Mouse (Mus musculus) intestine, postnatal 0 days (tissue): ENCODE data around the gene Ccdc38. TPM values are rescaled to one million over a fixed set of nuclear protein-coding genes. Genes with fewer than 3 reads are reported as not detected.

Experiments
- ATAC-seq: fragments of 200-750 bp; cut with Nextera tagmentation; 2 replicates; pipeline ENCODE4 v1.8.0; 2017; ENCODE audit warnings: mild to moderate bottlenecking, moderate TSS enrichment, moderate library complexity
- H3K27ac ChIP-seq: fragments of 300-500 bp; sonication (generic); 2 replicates; pipeline ENCODE4 v1.5.1; 2014; ENCODE audit warnings: mild to moderate bottlenecking, low read depth, low read length, moderate library complexity
- H3K27me3 ChIP-seq: fragments of 300-500 bp; sonication (generic); replicated peaks from 2 replicates; pipeline ENCODE4 v1.6.1; 2014; ENCODE audit warnings: low read length, mixed read lengths; ENCODE audit not compliant: control insufficient read depth, insufficient read depth
- H3K36me3 ChIP-seq: fragments of 300-500 bp; sonication (generic); 2 replicates; pipeline ENCODE4 v1.6.1; 2014; ENCODE audit warnings: mild to moderate bottlenecking, moderate library complexity; ENCODE audit not compliant: control insufficient read depth, insufficient read depth
- H3K4me1 ChIP-seq: fragments of 300-500 bp; sonication (generic); replicated peaks from 2 replicates; pipeline ENCODE4 v1.6.1; 2014; ENCODE audit warnings: antibody characterized with exemption, low read length, mixed read lengths; ENCODE audit not compliant: control insufficient read depth, insufficient read depth
- H3K4me2 ChIP-seq: fragments of 300-500 bp; sonication (generic); replicated peaks from 2 replicates; pipeline ENCODE4 v1.6.1; 2014; ENCODE audit warnings: low read depth, mild to moderate bottlenecking, moderate library complexity
- H3K4me3 ChIP-seq: fragments of 300-500 bp; sonication (generic); 2 replicates; pipeline ENCODE4 v1.5.1; 2014; ENCODE audit warnings: low read depth, low read length
- H3K9ac ChIP-seq: fragments of 300-500 bp; sonication (generic); 2 replicates; pipeline ENCODE4 v1.6.1; 2014; ENCODE audit warnings: mild to moderate bottlenecking, low read depth, low read length
- H3K9me3 ChIP-seq: fragments of 300-500 bp; sonication (generic); 2 replicates; pipeline ENCODE4 v1.6.1; 2016; ENCODE audit warnings: mixed run types; ENCODE audit not compliant: control insufficient read depth
- CTCF ChIP-seq: sonication (generic); IDR thresholded peaks from 2 replicates; pipeline ENCODE4 v1.5.1; 2016; ENCODE audit warnings: low read depth, mild to moderate bottlenecking, control low read depth, antibody characterized with exemption, moderate library complexity
- WGBS: fragments of 180-500 bp; shearing (Covaris S2); extraction: QIAGEN DNeasy Blood & Tissue Kit; methylation state at CpG from one replicate; pipeline ENCODE4 v1.1.7; 2014; 5-methylcytosine and 5-hydroxymethylcytosine counted together
- polyA plus RNA-seq: library from polyadenylated mRNA; unstranded; fragments of >200 nt; fragmentation: Nextera tagmentation; extraction: Ambion mirVana; gene quantifications from 2 replicates; pipeline ENCODE4 v1.2.1, GENCODE M21; 2015

Gene Ccdc38
- polyA plus RNA-seq, 1 experiment from 2014 or later = 0.10 TPM

DNA sequence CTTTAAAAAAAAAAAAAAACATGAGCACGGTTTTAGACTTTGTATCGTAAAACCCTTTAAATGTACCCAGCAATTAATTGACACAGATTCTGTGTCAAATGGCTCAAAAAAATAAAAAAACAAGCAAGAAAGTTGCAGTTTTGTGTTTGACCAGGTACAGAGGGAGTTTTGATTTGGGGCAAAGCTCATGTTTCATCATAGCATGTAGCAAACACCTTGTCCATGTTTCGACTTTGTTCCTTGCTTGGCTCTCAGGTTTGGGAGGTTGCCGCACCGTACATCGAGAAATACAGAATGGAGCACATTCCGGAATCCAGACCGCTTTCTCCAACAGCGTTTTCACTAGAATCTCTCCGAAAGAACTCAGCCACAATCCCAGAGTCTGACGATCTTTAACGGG, 24.5 kb upstream of the Ccdc38 start:
- 66% methylated on average over 12 of the region's 12 CpGs for WGBS
- Histone ChIP-seq H3K36me3 (no peaks in the 10 kb centered on the region), H3K9ac (no peak overlapping the region), H3K4me2 (no peak overlapping the region), H3K4me3 (no peak overlapping the region), H3K27ac (no peak overlapping the region), H3K4me1 (no peaks in the 10 kb centered on the region), H3K9me3 (no peaks in the 10 kb centered on the region), H3K27me3 (no peaks in the 10 kb centered on the region)
- no peak for ATAC-seq
- no peak for TF ChIP-seq CTCF

DNA sequence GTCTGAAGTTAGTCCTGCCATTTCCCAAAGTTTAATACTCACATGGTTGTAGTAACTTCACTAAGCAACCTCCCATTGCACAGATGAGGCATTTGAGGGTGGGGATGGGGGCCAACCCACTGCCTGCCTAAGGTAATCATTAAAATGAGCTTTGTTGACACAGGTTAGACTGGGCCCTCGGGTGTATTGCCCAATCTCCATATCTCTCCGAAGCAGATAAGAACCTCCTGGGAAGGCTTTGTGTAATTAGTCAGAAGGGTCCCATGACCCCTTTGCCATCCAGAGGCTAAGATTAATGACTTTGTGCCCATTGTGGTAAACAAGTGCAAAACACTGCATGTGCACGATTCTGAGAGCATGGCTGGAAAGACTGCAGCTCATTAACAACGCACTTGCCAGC, 22.7 kb upstream of the Ccdc38 start:
- no peak overlapping the region for H3K9ac ChIP-seq
- WGBS = 11% methylated on average over 4 of the region's 4 CpGs
- no peak overlapping the region for H3K4me3 ChIP-seq
- peak; percentile 53 for ATAC-seq
- no peak overlapping the region for H3K27ac ChIP-seq
- no peak for TF ChIP-seq CTCF
- H3K4me2 ChIP-seq = no peak overlapping the region; the same call in 1 of the 2 replicates
- no peaks in the 10 kb centered on the region for H3K4me1 ChIP-seq
- no peaks in the 10 kb centered on the region for H3K9me3 ChIP-seq
- H3K27me3 ChIP-seq = no peaks in the 10 kb centered on the region
- no peaks in the 10 kb centered on the region for H3K36me3 ChIP-seq

DNA sequence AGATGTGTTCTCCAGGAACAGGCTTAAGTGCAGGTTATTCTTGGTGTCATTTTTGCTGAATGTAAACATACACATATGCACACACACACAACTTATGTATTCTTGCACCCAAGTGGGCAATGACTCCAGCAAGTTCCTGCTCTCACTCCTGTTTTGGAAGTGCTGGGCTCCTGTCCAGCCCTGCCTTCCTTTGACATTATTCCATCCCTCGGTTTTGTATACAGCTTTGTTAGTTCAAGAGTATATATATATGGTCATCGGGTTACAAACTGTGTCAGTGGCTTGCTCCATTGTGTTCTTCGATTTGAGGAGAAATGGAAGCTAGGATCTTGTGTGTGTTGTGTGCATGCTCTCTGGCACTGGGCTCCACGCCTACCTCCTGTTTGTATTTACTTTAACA, 22.2 kb upstream of the Ccdc38 start:
- Histone ChIP-seq H3K4me3 (no peak overlapping the region), H3K27me3 (no peaks in the 10 kb centered on the region), H3K4me1 (no peaks in the 10 kb centered on the region), H3K9me3 (no peaks in the 10 kb centered on the region), H3K27ac (no peak overlapping the region), H3K9ac (no peak overlapping the region), H3K4me2 (no peak overlapping the region), H3K36me3 (no peaks in the 10 kb centered on the region)
- ATAC-seq = no peak
- WGBS = 57% methylated on average over 4 of the region's 4 CpGs
- TF ChIP-seq CTCF = no peak

DNA sequence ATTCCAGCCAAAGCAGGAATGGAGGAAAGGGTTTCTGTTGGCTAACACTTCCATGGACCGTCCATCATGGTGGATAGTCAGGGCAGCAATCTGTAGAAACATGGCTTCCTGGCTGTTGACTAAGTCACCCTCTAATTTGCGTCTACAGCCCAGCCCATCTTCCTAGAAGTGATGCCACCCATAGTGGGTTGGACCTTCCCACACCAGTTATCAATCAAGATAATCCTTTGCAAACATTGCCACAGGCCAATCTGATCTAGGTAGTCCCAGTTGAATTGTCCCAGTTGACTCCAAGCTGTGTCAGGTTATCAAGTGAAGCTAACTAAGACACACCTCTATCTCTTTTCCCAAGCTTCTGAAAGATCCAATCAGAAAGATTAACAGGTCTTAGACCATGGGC, 21.8 kb upstream of the Ccdc38 start:
- H3K9ac ChIP-seq = no peak overlapping the region
- no peak for ATAC-seq
- H3K4me1 ChIP-seq = no peaks in the 10 kb centered on the region
- no peak for TF ChIP-seq CTCF
- H3K4me3 ChIP-seq = no peak overlapping the region
- 56% methylated on average over 2 of the region's 2 CpGs for WGBS
- H3K36me3 ChIP-seq = no peaks in the 10 kb centered on the region
- no peaks in the 10 kb centered on the region for H3K27me3 ChIP-seq
- H3K9me3 ChIP-seq = no peaks in the 10 kb centered on the region
- no peak overlapping the region for H3K4me2 ChIP-seq
- H3K27ac ChIP-seq = no peak overlapping the region

DNA sequence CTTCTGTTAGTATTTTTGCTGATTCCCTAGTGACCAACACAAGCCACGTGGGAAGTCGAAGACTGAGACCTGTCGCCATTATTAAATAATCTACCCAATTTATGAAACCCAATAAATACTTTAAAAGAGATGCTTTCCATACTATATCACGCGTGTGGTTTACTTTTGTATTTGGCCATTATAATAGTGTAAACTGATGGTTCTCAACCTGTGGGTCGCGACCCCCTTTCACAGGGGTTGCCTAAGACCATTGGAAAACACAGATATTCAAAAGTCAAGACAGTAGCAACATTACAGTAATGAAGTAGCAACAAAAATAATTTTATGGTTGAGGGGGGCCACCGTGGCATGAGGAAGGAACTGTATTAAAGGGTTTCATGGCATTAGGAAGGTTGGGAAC, 21.3 kb upstream of the Ccdc38 start:
- no peak for ATAC-seq
- 86% methylated on average over 8 of the region's 8 CpGs for WGBS

DNA sequence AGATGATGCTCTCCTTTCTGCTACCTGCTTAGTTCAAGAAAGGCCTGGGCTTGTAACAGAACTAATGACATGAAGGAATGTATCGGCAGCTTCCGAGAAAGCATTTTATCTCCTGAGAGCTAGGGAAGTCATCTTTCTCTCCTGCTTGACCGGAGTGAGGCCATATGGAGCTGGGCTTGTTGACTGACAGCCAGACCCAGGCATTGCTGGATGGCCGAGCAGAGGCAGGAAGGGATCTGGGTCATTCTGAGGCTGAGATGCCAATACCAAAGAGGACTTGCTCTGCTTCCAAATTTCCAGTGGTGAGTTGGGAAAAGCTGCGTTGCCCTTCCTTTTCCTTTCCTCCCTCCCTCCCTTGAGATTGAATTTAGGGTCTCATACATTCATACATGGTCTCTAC, 20.7 kb upstream of the Ccdc38 start:
- no peak overlapping the region for H3K4me2 ChIP-seq
- H3K27me3 ChIP-seq = no peaks in the 10 kb centered on the region
- 88% methylated on average over 5 of the region's 5 CpGs for WGBS
- no peaks in the 10 kb centered on the region for H3K9me3 ChIP-seq
- H3K27ac ChIP-seq = no peak overlapping the region
- no peaks in the 10 kb centered on the region for H3K4me1 ChIP-seq
- no peak for TF ChIP-seq CTCF
- no peak overlapping the region for H3K4me3 ChIP-seq
- no peak for ATAC-seq
- no peaks in the 10 kb centered on the region for H3K36me3 ChIP-seq
- no peak overlapping the region for H3K9ac ChIP-seq

More for the DNA sequence above, 21.3 kb upstream of the Ccdc38 start:
- H3K4me1 ChIP-seq = no peaks in the 10 kb centered on the region
- no peaks in the 10 kb centered on the region for H3K27me3 ChIP-seq
- TF ChIP-seq CTCF = no peak
- no peaks in the 10 kb centered on the region for H3K36me3 ChIP-seq
- H3K9me3 ChIP-seq = no peaks in the 10 kb centered on the region
- no peak overlapping the region for H3K4me2 ChIP-seq
- no peak overlapping the region for H3K27ac ChIP-seq
- no peak overlapping the region for H3K4me3 ChIP-seq
- no peak overlapping the region for H3K9ac ChIP-seq

DNA sequence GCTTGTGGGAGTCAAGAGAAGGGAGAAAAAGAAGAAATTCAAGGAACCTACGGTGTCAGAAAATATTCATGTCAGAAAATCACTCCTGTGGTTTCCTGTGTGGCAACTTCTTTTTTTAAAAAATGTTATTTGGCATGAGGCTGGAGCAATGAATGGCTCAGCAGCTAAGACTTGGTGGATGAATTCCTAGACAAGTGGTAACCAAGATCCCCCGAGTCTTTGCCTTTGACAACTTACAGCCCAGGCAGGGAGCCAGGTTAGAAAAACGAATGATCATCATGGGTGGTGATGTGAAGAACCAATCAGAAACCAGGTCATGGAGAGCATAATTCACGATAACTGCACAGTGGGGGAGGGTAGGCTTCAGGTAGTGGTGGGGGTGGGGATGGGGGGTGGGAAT, 19.4 kb upstream of the Ccdc38 start:
- Histone ChIP-seq H3K27me3 (no peaks in the 10 kb centered on the region), H3K4me2 (no peak overlapping the region), H3K4me1 (no peaks in the 10 kb centered on the region), H3K9me3 (no peaks in the 10 kb centered on the region), H3K36me3 (no peaks in the 10 kb centered on the region), H3K9ac (no peak overlapping the region), H3K4me3 (no peak overlapping the region), H3K27ac (no peak overlapping the region)
- no peak for TF ChIP-seq CTCF
- WGBS = 71% methylated on average over 4 of the region's 4 CpGs
- ATAC-seq = no peak
